Mouse (Mus musculus): Measurements from ENCODE around the gene Npat. TPM values are rescaled to one million over a fixed set of nuclear protein-coding genes. Genes with fewer than 3 reads are reported as not detected.

The Npat gene
- 10.5 and 11.5 TPM in 2 replicates for polyA plus RNA-seq (2012; rRNA removed)

- Histone ChIP-seq H3K27me3 (ENCODE audit: control insufficient read depth, insufficient read depth, low read length) (no peaks in the 10 kb centered on the region), H3K4me1 (ENCODE audit: control insufficient read depth, insufficient read depth, low read length) (no peaks in the 10 kb centered on the region; the same call in 1 of the 2 replicates), H3K27ac (ENCODE audit: insufficient read depth, low read length) (peak within 1 kb of the TSS; percentile 53; the same call in 1 of the 2 replicates), H3K4me3 (replicated peaks; ENCODE audit: insufficient read depth, low read depth, low read length) (peak within 1 kb of the TSS; percentile 95)
- DNase-seq = peak; percentile 99 to 100
- under 1% methylated on average over 69 of the region's 69 CpGs for WGBS
- TF ChIP-seq CTCF (IDR thresholded peaks at IDR 0.05; ENCODE audit: borderline replicate concordance, insufficient read depth, low read depth, low read length) = no peak
- TF ChIP-seq POLR2A (IDR thresholded peaks at IDR 0.05; ENCODE audit: borderline replicate concordance, insufficient read depth, low read length) = peak; percentile 72
These were observed at the start of gene Npat, which contains the start of gene Atm for GRCm38 (mm10) chr9:53536558-53537320. Gene Npat (plus strand): TSS chr9:53537047. Gene Atm (minus strand): TSS chr9:53536740.

GRCm38 (mm10) chr9:53508053-53508452 is 28.8 kb upstream of the Npat start:
- Histone ChIP-seq H3K4me1 (ENCODE audit: control insufficient read depth, insufficient read depth, low read length) (no peaks in the 10 kb centered on the region), H3K27me3 (ENCODE audit: control insufficient read depth, insufficient read depth, low read length) (no peaks in the 10 kb centered on the region), H3K27ac (ENCODE audit: insufficient read depth, low read length) (no peak overlapping the region), H3K4me3 (replicated peaks; ENCODE audit: insufficient read depth, low read depth, low read length) (no peak overlapping the region)
- no peak for TF ChIP-seq CTCF (IDR thresholded peaks at IDR 0.05; ENCODE audit: borderline replicate concordance, insufficient read depth, low read depth, low read length)
- no peak for TF ChIP-seq POLR2A (IDR thresholded peaks at IDR 0.05; ENCODE audit: borderline replicate concordance, insufficient read depth, low read length)
- no peak for DNase-seq
- 91% methylated on average over 7 of the region's 7 CpGs for WGBS

GRCm38 (mm10) chr9:53514091-53514490 is 22.8 kb upstream of the Npat start:
- Histone ChIP-seq H3K27me3 (ENCODE audit: control insufficient read depth, insufficient read depth, low read length) (no peaks in the 10 kb centered on the region), H3K4me1 (ENCODE audit: control insufficient read depth, insufficient read depth, low read length) (no peaks in the 10 kb centered on the region), H3K4me3 (replicated peaks; ENCODE audit: insufficient read depth, low read depth, low read length) (no peak overlapping the region), H3K27ac (ENCODE audit: insufficient read depth, low read length) (no peak overlapping the region)
- no peak for TF ChIP-seq CTCF (IDR thresholded peaks at IDR 0.05; ENCODE audit: borderline replicate concordance, insufficient read depth, low read depth, low read length)
- no peak for TF ChIP-seq POLR2A (IDR thresholded peaks at IDR 0.05; ENCODE audit: borderline replicate concordance, insufficient read depth, low read length)
- DNase-seq = no peak

GRCm38 (mm10) chr9:53517373-53518009 is 19.4 kb upstream of the Npat start:
- Histone ChIP-seq H3K4me1 (ENCODE audit: control insufficient read depth, insufficient read depth, low read length) (no peaks in the 10 kb centered on the region), H3K27ac (ENCODE audit: insufficient read depth, low read length) (no peak overlapping the region), H3K27me3 (ENCODE audit: control insufficient read depth, insufficient read depth, low read length) (no peaks in the 10 kb centered on the region), H3K4me3 (replicated peaks; ENCODE audit: insufficient read depth, low read depth, low read length) (no peak overlapping the region)
- 82% methylated on average over 9 of the region's 9 CpGs for WGBS
- DNase-seq = no peak
- TF ChIP-seq POLR2A (IDR thresholded peaks at IDR 0.05; ENCODE audit: borderline replicate concordance, insufficient read depth, low read length) (no peak), CTCF (IDR thresholded peaks at IDR 0.05; ENCODE audit: borderline replicate concordance, insufficient read depth, low read depth, low read length) (no peak)

GRCm38 (mm10) chr9:53535416-53536320 is 1.2 kb upstream of the Npat start:
- H3K27ac ChIP-seq (ENCODE audit: insufficient read depth, low read length) = no peak overlapping the region
- no peaks in the 10 kb centered on the region; the same call in 1 of the 2 replicates for H3K4me1 ChIP-seq (ENCODE audit: control insufficient read depth, insufficient read depth, low read length)
- TF ChIP-seq CTCF (IDR thresholded peaks at IDR 0.05; ENCODE audit: borderline replicate concordance, insufficient read depth, low read depth, low read length) (no peak), POLR2A (IDR thresholded peaks at IDR 0.05; ENCODE audit: borderline replicate concordance, insufficient read depth, low read length) (no peak)
- peak overlapping the region; percentile 65 for H3K4me3 ChIP-seq (replicated peaks; ENCODE audit: insufficient read depth, low read depth, low read length)
- WGBS = 12% methylated on average over 17 of the region's 17 CpGs
- peak in 1 of 2 experiments; percentile 15 for DNase-seq
- no peaks in the 10 kb centered on the region for H3K27me3 ChIP-seq (ENCODE audit: control insufficient read depth, insufficient read depth, low read length)

- WGBS = under 1% methylated on average over 34 of the region's 34 CpGs
- no peak for DNase-seq
- TF ChIP-seq POLR2A (IDR thresholded peaks at IDR 0.05; ENCODE audit: borderline replicate concordance, insufficient read depth, low read length) (no peak), CTCF (IDR thresholded peaks at IDR 0.05; ENCODE audit: borderline replicate concordance, insufficient read depth, low read depth, low read length) (no peak)
- Histone ChIP-seq H3K4me3 (replicated peaks; ENCODE audit: insufficient read depth, low read depth, low read length) (peak overlapping the region; percentile 95), H3K27ac (ENCODE audit: insufficient read depth, low read length) (0 out of 2 replicates have a peak overlapping the region, but pooled peaks have one; percentile 53), H3K4me1 (ENCODE audit: control insufficient read depth, insufficient read depth, low read length) (no peaks in the 10 kb centered on the region; the same call in 1 of the 2 replicates), H3K27me3 (ENCODE audit: control insufficient read depth, insufficient read depth, low read length) (no peaks in the 10 kb centered on the region)
These were observed 604 bp downstream of the Npat start for GRCm38 (mm10) chr9:53537336-53537965.

- H3K4me3 ChIP-seq (replicated peaks; ENCODE audit: insufficient read depth, low read depth, low read length) = no peak overlapping the region
- DNase-seq = peak; percentile 34 to 41
- 42% methylated on average over 6 of the region's 6 CpGs for WGBS
- H3K27ac ChIP-seq (ENCODE audit: insufficient read depth, low read length) = no peak overlapping the region
- TF ChIP-seq POLR2A (IDR thresholded peaks at IDR 0.05; ENCODE audit: borderline replicate concordance, insufficient read depth, low read length) = no peak
- TF ChIP-seq CTCF (IDR thresholded peaks at IDR 0.05; ENCODE audit: borderline replicate concordance, insufficient read depth, low read depth, low read length) = peak; percentile 44; the same call in 1 of the 2 replicates
- H3K27me3 ChIP-seq (ENCODE audit: control insufficient read depth, insufficient read depth, low read length) = no peaks in the 10 kb centered on the region
- no peaks in the 10 kb centered on the region for H3K4me1 ChIP-seq (ENCODE audit: control insufficient read depth, insufficient read depth, low read length)
These were observed 33.8 kb downstream of the Npat start for GRCm38 (mm10) chr9:53570662-53571061.

Data from cerebellum, adult 2 months (tissue).